Mouse (Mus musculus) gonadal fat pad, adult 2 months (tissue): ENCODE results near the gene Nppa. TPM values are rescaled to one million over a fixed set of nuclear protein-coding genes. Genes with fewer than 3 reads are reported as not detected.

Experiments used
- DNase-seq: peaks from one replicate; pipeline ENCODE4 v3.0.0-alpha.2; 2012; ENCODE audit warnings: low read depth
- polyA plus RNA-seq: library from polyadenylated mRNA; depleted of rRNA; stranded (reverse); fragments of >200 nt; gene quantifications from 2 replicates; pipeline ENCODE4 v1.2.3, GENCODE M21; 2012; rRNA removed

Gene Nppa
- polyA plus RNA-seq, 1 experiment: not detected

- DNase-seq: no peak
These were observed 50.7 kb downstream of the Nppa start for GRCm38 (mm10) chr4:148051046-148051776.

Other genes with a start within 250 kb of the Nppa start
- 0.57 and 1.1 TPM in 2 replicates for gene Zfp984, start 190.9 kb upstream of the Nppa start, polyA plus RNA-seq
- gene Zfp933, start 152.4 kb upstream of the Nppa start, polyA plus RNA-seq: 1.7 and 1.8 TPM in 2 replicates
- gene Miip, start 131.9 kb upstream of the Nppa start, polyA plus RNA-seq: 31.4 and 65.1 TPM in 2 replicates
- gene Fv1, start 131.7 kb upstream of the Nppa start, polyA plus RNA-seq: 2.2 and 2.4 TPM in 2 replicates
- 76.7 and 84.0 TPM in 2 replicates for gene Mfn2, start 96.0 kb upstream of the Nppa start, polyA plus RNA-seq
- gene Plod1, start 64.0 kb upstream of the Nppa start, polyA plus RNA-seq: 58.3 and 67.4 TPM in 2 replicates
- gene 2510039O18Rik, start 59.8 kb upstream of the Nppa start, polyA plus RNA-seq: 67.2 and 67.7 TPM in 2 replicates
- gene Nppb, start 14.9 kb upstream of the Nppa start, polyA plus RNA-seq: not detected in 2 replicates
- gene Clcn6, start 38.1 kb downstream of the Nppa start, polyA plus RNA-seq: 12.4 and 17.8 TPM in 2 replicates
- 43.2 and 48.2 TPM in 2 replicates for gene Mthfr, start 38.4 kb downstream of the Nppa start, polyA plus RNA-seq
- gene Agtrap, start 87.3 kb downstream of the Nppa start, polyA plus RNA-seq: 29.4 and 30.3 TPM in 2 replicates
- gene Mad2l2, start 129.7 kb downstream of the Nppa start, polyA plus RNA-seq: 34.8 and 38.1 TPM in 2 replicates
- gene Draxin, start 130.0 kb downstream of the Nppa start, polyA plus RNA-seq: 0.04 and 0.09 TPM in 2 replicates
- gene Fbxo6, start 151.4 kb downstream of the Nppa start, polyA plus RNA-seq: 68.1 and 72.5 TPM in 2 replicates
- gene Fbxo44, start 159.8 kb downstream of the Nppa start, polyA plus RNA-seq: 14.3 and 20.6 TPM in 2 replicates
- 0.95 and 0.97 TPM in 2 replicates for gene Fbxo2, start 159.9 kb downstream of the Nppa start, polyA plus RNA-seq